21 mouse cellular contexts compared by ENCODE assay signal in the genomic region with DNA sequence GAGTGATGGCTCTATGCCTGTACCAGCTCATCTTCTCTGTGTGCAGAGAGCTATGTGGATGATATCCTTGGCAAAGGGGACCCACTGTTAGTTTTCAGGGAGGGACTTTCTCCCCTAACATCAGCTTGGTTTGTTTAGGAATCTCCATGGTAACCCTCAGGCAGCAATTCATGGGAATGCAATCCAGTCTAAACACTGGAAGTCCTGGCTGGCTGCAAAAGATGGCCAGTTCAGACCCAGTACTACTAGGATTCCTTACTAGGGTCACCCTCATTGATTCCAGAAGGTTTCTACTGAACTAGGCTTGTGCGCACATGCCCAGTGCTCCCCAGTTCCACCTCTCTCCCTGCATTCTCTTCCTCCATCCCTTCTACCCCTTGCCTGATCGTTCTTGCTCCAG.
"Had no signal": no experiment of that assay in that cellular context is flagged by ENCODE, and none has a peak within 500 bp of the region (broad histone marks: within the 10 kb centered on the region; RNA-seq: fewer than 3 reads in every experiment).

No protein-coding gene starts in this region.

- H3K36me3 ChIP-seq: limb, embryonic 12.5 days; limb, embryonic 15.5 days; midbrain, embryonic 10.5 days; neural tube, embryonic 12.5 days; neural tube, embryonic 15.5 days had no signal

- H3K4me2 ChIP-seq: limb, embryonic 12.5 days; limb, embryonic 15.5 days; liver, embryonic 11.5 days; neural tube, embryonic 12.5 days; neural tube, embryonic 15.5 days had no signal

- H3K27me3 ChIP-seq: limb, embryonic 12.5 days; limb, embryonic 15.5 days; megakaryocyte, embryonic 14.5 days; neural tube, embryonic 12.5 days; neural tube, embryonic 15.5 days had no signal

- DNase-seq: kidney, adult 9 months; kidney, postnatal 14 days; kidney, postnatal 4 days; left cerebral cortex, postnatal 4 days; liver, postnatal 0 days; lung, postnatal 36 days; midbrain, embryonic 14.5 days; right cerebral cortex, adult 18-20 months; right cerebral cortex, postnatal 14 days; right cerebral cortex, postnatal 4 days; thymus, adult 18-20 months; thymus, postnatal 36 days had no signal

- ATAC-seq: liver, postnatal 0 days; lung, postnatal 0 days had no signal

- H3K4me3 ChIP-seq: limb, embryonic 12.5 days; limb, embryonic 15.5 days; megakaryocyte, embryonic 14.5 days; midbrain, embryonic 10.5 days; neural tube, embryonic 12.5 days; neural tube, embryonic 15.5 days had no signal

- H3K9ac ChIP-seq: limb, embryonic 12.5 days; limb, embryonic 15.5 days; liver, embryonic 14.5 days; liver, postnatal 0 days; neural tube, embryonic 12.5 days; neural tube, embryonic 15.5 days had no signal

- H3K9me3 ChIP-seq: limb, embryonic 12.5 days; limb, embryonic 15.5 days; megakaryocyte, embryonic 14.5 days; midbrain, embryonic 10.5 days; neural tube, embryonic 12.5 days; neural tube, embryonic 15.5 days had no signal

- H3K27ac ChIP-seq: limb, embryonic 12.5 days; limb, embryonic 15.5 days; liver, embryonic 14.5 days; midbrain, embryonic 10.5 days; neural tube, embryonic 12.5 days; neural tube, embryonic 15.5 days had no signal

- H3K4me1 ChIP-seq: limb, embryonic 12.5 days; limb, embryonic 15.5 days; megakaryocyte, embryonic 14.5 days; midbrain, embryonic 10.5 days; neural tube, embryonic 12.5 days; neural tube, embryonic 15.5 days had no signal
